Mouse (Mus musculus): ENCODE measurements around the gene Cd300ld2. TPM values are rescaled to one million over a fixed set of nuclear protein-coding genes. Genes with fewer than 3 reads are reported as not detected.

Cd300ld2 gene
- total RNA-seq, 2 experiments from 2014 or later = not detected

Other genes starting within 250 kb of the Cd300ld2 start
- gene Btbd17, start 220.2 kb downstream of the Cd300ld2 start, total RNA-seq (2021) = 1 to 10 TPM in 1 of 2 experiments, under 1 TPM in 1; 0.38 to 1.1 TPM
- not detected for gene Gpr142, start 217.3 kb downstream of the Cd300ld2 start, total RNA-seq (2021)
- 10 to 100 TPM; 39.1 to 43.0 TPM for gene Gprc5c, start 165.0 kb downstream of the Cd300ld2 start, total RNA-seq (2021)
- gene Cd300a, start 126.2 kb downstream of the Cd300ld2 start, total RNA-seq (2021) = under 1 TPM; 0.55 to 0.84 TPM
- under 1 TPM; 0.13 to 0.78 TPM for gene Cd300lb, start 81.8 kb downstream of the Cd300ld2 start, total RNA-seq (2021)
- not detected for gene Cd300c, start 47.0 kb downstream of the Cd300ld2 start, total RNA-seq (2021)
- gene Cd300ld, start 26.3 kb downstream of the Cd300ld2 start, total RNA-seq (2021) = under 1 TPM; 0.24 to 0.37 TPM
- under 1 TPM; 0.64 to 0.84 TPM for gene Cd300c2, start 14.3 kb downstream of the Cd300ld2 start, total RNA-seq (2021)
- 1 to 10 TPM in 1 of 2 experiments, not detected in 1; 1.1 TPM for gene Cd300ld4, start 10.8 kb upstream of the Cd300ld2 start, total RNA-seq (2021)
- 1 to 10 TPM in 1 of 2 experiments, not detected in 1; 3.3 TPM for gene Cd300ld5, start 21.6 kb upstream of the Cd300ld2 start, total RNA-seq (2021)
- 1 to 10 TPM in 1 of 2 experiments, not detected in 1; 3.1 TPM for gene Cd300ld3, start 32.2 kb upstream of the Cd300ld2 start, total RNA-seq (2021)
- gene Cd300e, start 46.0 kb upstream of the Cd300ld2 start, total RNA-seq (2021) = not detected
- gene Rab37, start 75.2 kb upstream of the Cd300ld2 start, total RNA-seq (2021) = under 1 TPM; 0.62 TPM
- gene Cd300lf, start 117.8 kb upstream of the Cd300ld2 start, total RNA-seq (2021) = not detected
- 1 to 10 TPM; 4.9 to 5.9 TPM for gene Slc9a3r1, start 147.1 kb upstream of the Cd300ld2 start, total RNA-seq (2021)
- gene Tmem104, start 171.3 kb upstream of the Cd300ld2 start, total RNA-seq (2021) = 1 to 10 TPM; 4.5 to 4.9 TPM
- 10 to 100 TPM; 13.1 to 14.0 TPM for gene Nat9, start 171.7 kb upstream of the Cd300ld2 start, total RNA-seq (2021)